Mouse (Mus musculus): ENCODE data around the gene Anxa4. TPM values are rescaled to one million over a fixed set of nuclear protein-coding genes. Genes with fewer than 3 reads are reported as not detected.

The Anxa4 gene
- polyA plus RNA-seq, 1 experiment from 2014 or later = 5.2 TPM

GRCm38 (mm10) chr6:86747171-86747570 lies 46.2 kb downstream of the Anxa4 start:
- Histone ChIP-seq H3K4me1 (replicated peaks; ENCODE audit: control insufficient read depth, insufficient read depth, low read length) (no peaks in the 10 kb centered on the region), H3K9me3 (ENCODE audit: control insufficient read depth, low read length) (no peaks in the 10 kb centered on the region), H3K27me3 (ENCODE audit: control insufficient read depth, insufficient read depth, low read length) (no peaks in the 10 kb centered on the region), H3K4me2 (replicated peaks) (no peak overlapping the region), H3K36me3 (replicated peaks; ENCODE audit: control insufficient read depth, insufficient read depth) (no peaks in the 10 kb centered on the region), H3K4me3 (replicated peaks; ENCODE audit: low read length) (no peak overlapping the region), H3K27ac (no peak overlapping the region), H3K9ac (no peak overlapping the region)
- no peak for ATAC-seq (ENCODE audit: low FRiP score)
- peak; percentile 82 for DNase-seq (ENCODE audit: low spot score)

- H3K36me3 ChIP-seq (replicated peaks; ENCODE audit: control insufficient read depth, insufficient read depth) = no peaks in the 10 kb centered on the region
- no peak overlapping the region for H3K9ac ChIP-seq
- no peaks in the 10 kb centered on the region for H3K4me1 ChIP-seq (replicated peaks; ENCODE audit: control insufficient read depth, insufficient read depth, low read length)
- H3K27ac ChIP-seq = no peak overlapping the region
- ATAC-seq (ENCODE audit: low FRiP score) = no peak
- H3K27me3 ChIP-seq (ENCODE audit: control insufficient read depth, insufficient read depth, low read length) = no peaks in the 10 kb centered on the region
- no peaks in the 10 kb centered on the region for H3K9me3 ChIP-seq (ENCODE audit: control insufficient read depth, low read length)
- WGBS = 36% methylated on average over 3 of the region's 3 CpGs
- no peak for DNase-seq (ENCODE audit: low spot score)
- no peak overlapping the region for H3K4me2 ChIP-seq (replicated peaks)
- H3K4me3 ChIP-seq (replicated peaks; ENCODE audit: low read length) = no peak overlapping the region
Observed at GRCm38 (mm10) chr6:86740652-86741051, 52.7 kb downstream of the Anxa4 start.

DNA sequence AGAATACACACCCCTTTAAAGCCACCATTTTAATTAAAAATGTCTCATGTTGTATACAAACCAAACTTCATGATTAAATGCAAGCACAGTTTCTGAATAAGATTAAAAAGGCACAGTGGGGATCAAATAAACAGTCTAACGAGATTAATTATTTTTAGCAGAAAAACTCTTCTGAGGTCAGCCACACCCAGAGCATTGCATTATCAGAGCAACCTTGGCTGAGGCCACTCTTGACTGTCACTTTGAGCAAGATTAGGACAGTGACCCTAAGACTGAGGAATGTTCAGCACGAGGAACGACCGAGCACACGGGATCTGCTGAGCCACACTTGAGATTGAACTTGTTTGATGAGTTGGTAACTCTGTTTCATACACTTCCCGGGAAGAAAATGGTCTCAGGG lies 56.6 kb downstream of the Anxa4 start:
- ATAC-seq (ENCODE audit: low FRiP score) (no peak), DNase-seq (ENCODE audit: low spot score) (no peak)
- H3K9me3 ChIP-seq (ENCODE audit: control insufficient read depth, low read length) = no peaks in the 10 kb centered on the region
- no peak overlapping the region for H3K9ac ChIP-seq
- no peaks in the 10 kb centered on the region for H3K27me3 ChIP-seq (ENCODE audit: control insufficient read depth, insufficient read depth, low read length)
- H3K4me2 ChIP-seq (replicated peaks) = no peak overlapping the region
- H3K27ac ChIP-seq = no peak overlapping the region
- H3K4me3 ChIP-seq (replicated peaks; ENCODE audit: low read length) = no peak overlapping the region
- 87% methylated on average over 6 of the region's 6 CpGs for WGBS
- H3K36me3 ChIP-seq (replicated peaks; ENCODE audit: control insufficient read depth, insufficient read depth) = no peaks in the 10 kb centered on the region
- H3K4me1 ChIP-seq (replicated peaks; ENCODE audit: control insufficient read depth, insufficient read depth, low read length) = peaks cover 5% of the 10 kb centered on the region

GRCm38 (mm10) chr6:86736313-86736712 lies 57.1 kb downstream of the Anxa4 start:
- no peak for ATAC-seq (ENCODE audit: low FRiP score)
- no peaks in the 10 kb centered on the region for H3K27me3 ChIP-seq (ENCODE audit: control insufficient read depth, insufficient read depth, low read length)
- H3K4me3 ChIP-seq (replicated peaks; ENCODE audit: low read length) = no peak overlapping the region
- H3K36me3 ChIP-seq (replicated peaks; ENCODE audit: control insufficient read depth, insufficient read depth) = no peaks in the 10 kb centered on the region
- no peak for DNase-seq (ENCODE audit: low spot score)
- H3K27ac ChIP-seq = no peak overlapping the region
- no peak overlapping the region for H3K4me2 ChIP-seq (replicated peaks)
- H3K4me1 ChIP-seq (replicated peaks; ENCODE audit: control insufficient read depth, insufficient read depth, low read length) = peaks cover 8% of the 10 kb centered on the region
- 89% methylated on average over 4 of the region's 4 CpGs for WGBS
- H3K9me3 ChIP-seq (ENCODE audit: control insufficient read depth, low read length) = no peaks in the 10 kb centered on the region
- no peak overlapping the region for H3K9ac ChIP-seq

- ATAC-seq (ENCODE audit: low FRiP score) (peak; percentile 95), DNase-seq (ENCODE audit: low spot score) (peak; percentile 99)
- Histone ChIP-seq H3K27me3 (ENCODE audit: control insufficient read depth, insufficient read depth, low read length) (no peaks in the 10 kb centered on the region), H3K9ac (peak within 1 kb of the TSS; percentile 82), H3K4me3 (replicated peaks; ENCODE audit: low read length) (peak within 1 kb of the TSS; percentile 88), H3K36me3 (replicated peaks; ENCODE audit: control insufficient read depth, insufficient read depth) (no peaks in the 10 kb centered on the region), H3K9me3 (ENCODE audit: control insufficient read depth, low read length) (no peaks in the 10 kb centered on the region), H3K4me1 (replicated peaks; ENCODE audit: control insufficient read depth, insufficient read depth, low read length) (peaks cover 13% of the 10 kb centered on the region), H3K27ac (peak within 1 kb of the TSS; percentile 92), H3K4me2 (replicated peaks) (peak within 1 kb of the TSS; percentile 78)
- WGBS = under 1% methylated on average over 59 of the region's 59 CpGs
Observed at GRCm38 (mm10) chr6:86733183-86733876, 60.1 kb downstream of the Anxa4 start, which contains the start of gene Gmcl1. Gene Gmcl1, minus strand, starts transcription at chr6:86733383.

DNA sequence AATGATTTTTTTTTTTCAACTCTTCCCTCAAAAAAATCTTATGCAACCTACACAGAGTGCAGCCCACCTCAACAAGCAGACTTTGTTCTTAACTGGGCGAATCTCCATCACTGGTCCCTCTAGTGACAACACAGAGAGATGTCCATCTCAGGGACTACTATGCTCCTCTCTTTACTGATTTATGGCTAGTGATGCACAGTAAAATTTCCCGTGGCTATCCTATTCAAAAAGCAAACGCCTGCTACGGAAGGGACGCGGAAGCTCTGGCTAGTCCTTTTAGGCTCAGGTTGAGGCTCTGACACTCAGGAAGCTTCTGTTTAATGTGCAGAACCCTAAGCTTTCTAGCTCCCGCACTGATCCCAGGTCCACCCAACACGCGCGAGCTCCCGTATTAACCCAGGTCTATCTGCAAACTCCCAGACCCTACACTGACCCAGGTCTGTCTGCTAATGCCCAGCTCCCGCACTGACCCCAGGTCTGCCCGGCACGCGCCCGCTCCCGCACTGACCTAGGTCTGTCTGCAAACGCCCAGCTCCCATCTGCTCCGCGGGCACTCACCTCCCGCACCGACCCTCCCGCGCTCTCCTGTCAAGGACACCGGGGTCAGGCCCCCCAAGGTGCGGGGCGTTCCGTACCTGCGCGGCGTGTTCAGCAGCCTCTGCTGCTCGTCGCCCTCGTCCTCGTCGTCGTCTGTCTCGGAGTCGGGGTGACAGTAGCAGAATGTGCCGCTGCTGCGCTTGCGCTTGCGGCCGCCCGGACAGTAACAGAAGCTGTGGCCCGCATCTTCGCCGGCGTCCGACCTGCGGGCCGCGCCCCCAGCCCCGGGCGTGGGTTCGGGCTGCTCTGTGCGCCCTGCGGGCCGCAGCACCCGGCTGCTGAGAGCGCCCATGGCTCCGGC lies 60.9 kb downstream of the Anxa4 start:
- WGBS = under 1% methylated on average over 54 of the region's 62 CpGs

DNA sequence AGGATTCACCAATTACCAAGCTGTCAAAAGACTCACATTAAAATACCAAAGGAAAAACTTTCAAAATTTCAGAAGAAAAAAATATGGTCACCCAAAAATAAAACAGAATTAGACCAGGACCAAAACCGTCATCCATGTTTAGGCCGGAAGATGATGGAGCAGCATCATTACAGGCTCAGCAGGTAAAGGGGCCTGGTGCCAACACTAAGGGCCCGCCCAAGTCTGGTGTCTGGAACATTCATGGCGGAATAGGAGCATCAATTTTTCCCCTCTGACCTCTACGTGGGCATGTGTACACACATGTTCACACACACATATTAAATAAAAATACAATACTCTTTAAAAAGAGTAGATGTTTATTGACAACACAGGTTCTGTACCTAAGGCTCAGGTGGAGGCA lies 64.7 kb downstream of the Anxa4 start:
- Histone ChIP-seq H3K9ac (no peak overlapping the region), H3K4me1 (replicated peaks; ENCODE audit: control insufficient read depth, insufficient read depth, low read length) (peaks cover 9% of the 10 kb centered on the region), H3K36me3 (replicated peaks; ENCODE audit: control insufficient read depth, insufficient read depth) (peaks cover 26% of the 10 kb centered on the region), H3K9me3 (ENCODE audit: control insufficient read depth, low read length) (no peaks in the 10 kb centered on the region), H3K27ac (no peak overlapping the region), H3K4me2 (replicated peaks) (no peak overlapping the region), H3K4me3 (replicated peaks; ENCODE audit: low read length) (no peak overlapping the region), H3K27me3 (ENCODE audit: control insufficient read depth, insufficient read depth, low read length) (no peaks in the 10 kb centered on the region)
- 88% methylated on average over 5 of the region's 5 CpGs for WGBS
- no peak for DNase-seq (ENCODE audit: low spot score)
- ATAC-seq (ENCODE audit: low FRiP score) = no peak

More for the DNA sequence above, 60.9 kb downstream of the Anxa4 start:
- ATAC-seq (ENCODE audit: low FRiP score) (no peak; the same call in 1 of the 2 replicates), DNase-seq (ENCODE audit: low spot score) (peak; percentile 40)
- peak overlapping the region; percentile 88 for H3K4me3 ChIP-seq (replicated peaks; ENCODE audit: low read length)
- H3K9ac ChIP-seq = peak overlapping the region; percentile 82
- no peaks in the 10 kb centered on the region for H3K27me3 ChIP-seq (ENCODE audit: control insufficient read depth, insufficient read depth, low read length)
- peaks cover 2% of the 10 kb centered on the region; the same call in 1 of the 2 replicates for H3K36me3 ChIP-seq (replicated peaks; ENCODE audit: control insufficient read depth, insufficient read depth)
- H3K9me3 ChIP-seq (ENCODE audit: control insufficient read depth, low read length) = no peaks in the 10 kb centered on the region
- peak overlapping the region; percentile 78 for H3K4me2 ChIP-seq (replicated peaks)
- H3K27ac ChIP-seq = peak overlapping the region; percentile 92
- H3K4me1 ChIP-seq (replicated peaks; ENCODE audit: control insufficient read depth, insufficient read depth, low read length) = peaks cover 13% of the 10 kb centered on the region

- WGBS = 79% methylated on average over 3 of the region's 3 CpGs
- ATAC-seq (ENCODE audit: low FRiP score) = no peak
- no peaks in the 10 kb centered on the region for H3K4me1 ChIP-seq (replicated peaks; ENCODE audit: control insufficient read depth, insufficient read depth, low read length)
- H3K27me3 ChIP-seq (ENCODE audit: control insufficient read depth, insufficient read depth, low read length) = no peaks in the 10 kb centered on the region
- H3K36me3 ChIP-seq (replicated peaks; ENCODE audit: control insufficient read depth, insufficient read depth) = peaks cover 63% of the 10 kb centered on the region
- no peak overlapping the region for H3K9ac ChIP-seq
- no peak for DNase-seq (ENCODE audit: low spot score)
- no peak overlapping the region for H3K27ac ChIP-seq
- H3K4me2 ChIP-seq (replicated peaks) = no peak overlapping the region
- no peak overlapping the region for H3K4me3 ChIP-seq (replicated peaks; ENCODE audit: low read length)
- H3K9me3 ChIP-seq (ENCODE audit: control insufficient read depth, low read length) = no peaks in the 10 kb centered on the region
Observed at GRCm38 (mm10) chr6:86721977-86722376, 71.4 kb downstream of the Anxa4 start.

DNA sequence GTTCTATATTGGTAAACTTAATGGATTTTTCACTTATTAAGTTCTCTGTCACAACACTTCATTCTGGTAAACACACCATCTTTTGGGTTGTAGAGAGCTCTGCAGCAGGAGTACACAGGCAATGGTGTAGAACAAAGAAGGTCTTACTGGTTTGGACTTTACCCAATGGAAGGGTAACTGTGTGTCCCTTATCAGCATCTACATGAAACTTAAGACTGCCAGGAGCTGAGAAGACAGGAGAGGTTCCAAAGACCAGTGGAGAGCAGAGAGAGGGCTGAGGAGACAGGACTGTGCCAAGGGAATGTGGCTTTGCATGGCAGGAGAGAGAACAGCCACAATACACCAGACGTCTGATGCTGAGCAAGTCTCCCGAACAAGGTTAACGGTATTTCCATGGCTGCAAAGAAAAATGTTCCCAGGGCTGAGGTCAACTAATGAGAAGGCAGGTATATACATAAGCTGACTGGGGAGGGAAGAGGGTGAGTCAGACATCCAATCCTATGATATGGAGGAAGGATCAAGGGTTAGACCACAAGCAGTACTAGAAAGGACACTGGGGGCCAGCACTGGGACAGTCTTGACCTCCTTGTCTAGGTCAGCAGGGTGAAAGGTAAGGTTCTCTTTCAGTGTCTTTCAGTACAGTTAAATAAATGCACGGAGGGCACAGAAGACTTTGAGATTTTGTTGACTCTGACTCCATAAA lies 85.2 kb downstream of the Anxa4 start:
- ATAC-seq (ENCODE audit: low FRiP score) = no peak
- Histone ChIP-seq H3K27ac (no peak overlapping the region), H3K36me3 (replicated peaks; ENCODE audit: control insufficient read depth, insufficient read depth) (peaks cover 95% of the 10 kb centered on the region), H3K9me3 (ENCODE audit: control insufficient read depth, low read length) (no peaks in the 10 kb centered on the region), H3K4me2 (replicated peaks) (no peak overlapping the region), H3K4me3 (replicated peaks; ENCODE audit: low read length) (no peak overlapping the region), H3K4me1 (replicated peaks; ENCODE audit: control insufficient read depth, insufficient read depth, low read length) (no peaks in the 10 kb centered on the region), H3K9ac (no peak overlapping the region), H3K27me3 (ENCODE audit: control insufficient read depth, insufficient read depth, low read length) (no peaks in the 10 kb centered on the region)
- no peak for DNase-seq (ENCODE audit: low spot score)
- WGBS = 90% methylated on average over 4 of the region's 4 CpGs
